Mouse (Mus musculus): ENCODE measurements around the gene Tmem9.

- TF ChIP-seq CTCF (IDR thresholded peaks at IDR 0.05; ENCODE audit: borderline replicate concordance, extremely low read depth, insufficient read depth, insufficient read length) (no peak), POLR2A (IDR thresholded peaks at IDR 0.05; ENCODE audit: borderline replicate concordance, extremely low read depth, insufficient read depth, insufficient read length, poor library complexity, severe bottlenecking) (no peak)
Observed at GRCm38 (mm10) chr1:135964561-135964960, 43.4 kb upstream of the Tmem9 start.

All from brain, embryonic 14.5 days (tissue).